Mouse (Mus musculus): Measurements from ENCODE around the gene Inava.

Inava gene

DNA sequence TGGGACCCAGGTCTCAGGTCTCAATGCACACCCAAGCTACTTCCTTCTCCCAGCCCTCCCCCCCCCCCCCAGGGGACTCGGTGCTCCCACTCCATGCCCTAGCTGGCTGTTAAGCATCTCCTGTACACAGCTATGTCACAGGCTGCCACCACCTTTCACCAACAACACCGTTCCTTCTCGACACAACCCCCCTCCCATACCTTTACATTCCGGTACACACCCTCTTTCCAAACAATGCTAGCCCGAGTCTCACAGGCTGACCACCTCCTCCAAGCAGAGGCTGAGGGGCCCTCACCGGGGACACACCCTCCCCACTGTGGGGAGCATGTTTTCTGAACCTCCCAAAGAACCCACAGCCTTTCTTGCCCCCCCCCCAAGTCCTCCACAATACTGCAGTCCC, 2.5 kb downstream of the Inava start:
- DNase-seq (ENCODE audit: low read depth), result no peak

DNA sequence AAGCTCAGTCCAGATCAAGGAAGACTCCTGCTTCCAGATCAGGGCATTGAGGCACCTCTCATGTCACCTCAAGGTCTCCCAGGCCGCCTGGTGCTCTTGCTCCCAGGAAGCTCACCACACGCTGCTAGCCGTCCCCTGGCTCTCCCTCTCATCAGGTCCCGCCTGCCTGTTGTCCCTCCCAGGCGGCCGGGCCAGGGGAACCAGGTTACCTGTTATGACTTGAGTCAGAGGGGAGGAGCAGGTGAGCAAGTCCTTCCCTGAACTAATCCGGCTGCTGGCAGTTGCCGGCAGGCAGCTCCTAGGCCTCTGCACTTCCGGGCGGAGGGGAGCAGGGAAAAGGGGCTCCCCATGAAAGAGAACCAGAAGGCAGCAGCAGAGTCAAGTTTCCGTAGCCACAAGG, 3.9 kb downstream of the Inava start:
- DNase-seq (ENCODE audit: low read depth), result no peak

DNA sequence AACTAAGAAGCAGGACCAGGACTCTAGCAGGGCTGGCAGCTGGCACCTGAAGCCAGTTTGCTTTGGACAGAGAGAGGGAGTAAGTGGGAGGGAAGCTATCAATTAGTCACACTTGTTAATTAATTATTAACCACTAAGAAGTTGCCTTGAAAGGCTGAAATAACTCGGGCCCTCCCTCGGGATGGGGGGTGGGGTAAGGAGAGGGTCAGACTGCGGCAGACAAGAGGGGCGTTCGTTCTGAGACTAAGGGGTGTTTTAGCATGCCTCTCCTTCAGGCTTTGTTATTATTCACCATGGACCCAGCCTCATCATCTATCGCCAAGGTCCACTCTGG, 5.1 kb downstream of the Inava start:
- DNase-seq (ENCODE audit: low read depth), result no peak

DNA sequence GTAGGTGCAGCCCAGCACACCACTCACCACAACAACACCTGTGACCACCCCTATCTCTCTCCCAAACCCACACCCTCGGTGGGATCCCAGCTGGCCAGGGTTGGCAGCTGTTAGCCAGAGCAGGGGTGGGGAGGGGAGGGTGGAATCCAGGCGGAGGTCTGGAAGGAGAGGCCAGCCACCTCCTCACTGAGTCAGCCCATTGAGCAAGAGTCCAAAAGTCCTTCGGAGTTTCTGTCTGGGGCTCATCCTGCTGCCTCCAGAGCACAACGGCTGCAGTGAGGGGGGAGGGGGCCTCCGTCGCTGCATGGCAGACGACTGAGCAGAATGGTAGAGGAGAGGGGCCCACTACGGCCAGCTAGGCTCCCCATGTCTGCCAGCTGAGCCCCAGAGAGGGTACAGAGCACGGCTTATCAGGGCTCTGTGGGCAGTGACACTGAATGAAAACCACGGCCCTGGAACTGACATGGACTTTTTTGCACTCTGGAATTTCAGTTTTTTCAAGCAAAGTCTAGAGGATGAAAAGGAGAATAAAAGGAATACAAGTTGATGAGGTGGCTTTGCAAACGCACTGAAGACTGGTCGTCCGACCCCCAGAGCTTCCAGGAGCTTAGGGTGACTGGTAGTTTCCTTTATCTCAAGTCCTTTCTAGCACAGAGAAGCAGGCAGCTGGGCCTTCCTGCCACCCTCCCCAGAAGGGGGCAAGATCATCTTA, 5.6 kb downstream of the Inava start:
- DNase-seq (ENCODE audit: low read depth), result no peak

DNA sequence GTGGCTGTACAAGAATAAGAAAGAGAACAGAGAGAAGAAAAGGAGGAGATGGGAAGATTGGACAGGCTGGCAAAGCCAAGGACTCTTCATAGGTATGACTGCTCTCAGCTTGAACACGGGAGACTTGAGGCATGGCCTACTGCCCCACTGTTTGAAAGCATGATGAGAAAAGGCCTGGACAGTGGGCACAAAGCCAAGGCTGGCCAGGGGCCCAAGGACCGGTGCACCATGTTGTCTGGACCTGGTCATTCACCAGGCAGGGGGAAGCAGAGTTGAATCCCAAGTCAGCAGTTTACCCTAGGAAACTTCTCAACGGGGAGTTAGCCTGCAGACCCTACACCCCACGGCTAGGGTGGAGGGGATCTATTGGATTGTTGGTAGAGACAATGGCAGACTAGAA, 6.2 kb downstream of the Inava start:
- DNase-seq (ENCODE audit: low read depth), result no peak

DNA sequence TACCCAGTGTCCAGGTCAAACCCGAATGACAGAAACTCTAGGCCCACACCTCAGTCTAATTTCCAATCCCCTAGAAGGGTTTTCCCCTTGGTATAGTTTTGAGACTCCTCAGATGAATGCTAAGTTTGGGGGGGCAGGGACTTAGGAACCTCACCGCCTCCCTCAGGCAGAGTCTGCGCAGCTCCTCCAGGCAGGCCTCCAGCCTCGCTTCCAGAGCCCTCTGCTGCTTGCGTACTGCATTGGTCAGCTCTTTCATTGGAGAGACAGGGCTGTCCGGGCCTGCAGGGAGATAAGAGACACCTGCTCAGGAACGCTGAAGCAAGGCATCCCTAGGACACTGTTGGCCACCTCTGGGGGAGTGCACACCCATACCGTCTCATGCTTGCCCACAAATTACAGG, 7.4 kb downstream of the Inava start:
- no peak for DNase-seq (ENCODE audit: low read depth)

GRCm38 (mm10) chr1:136225846-136226245, 8.2 kb downstream of the Inava start:
- DNase-seq (ENCODE audit: low read depth), result no peak

GRCm38 (mm10) chr1:136223758-136224342, 10.2 kb downstream of the Inava start:
- no peak for DNase-seq (ENCODE audit: low read depth)

GRCm38 (mm10) chr1:136222386-136222785, 11.7 kb downstream of the Inava start:
- DNase-seq (ENCODE audit: low read depth), result no peak

GRCm38 (mm10) chr1:136220037-136220871, 13.8 kb downstream of the Inava start:
- no peak for DNase-seq (ENCODE audit: low read depth)

- DNase-seq (ENCODE audit: low read depth), result no peak
Observed at GRCm38 (mm10) chr1:136214304-136214703, 19.8 kb downstream of the Inava start.

DNA sequence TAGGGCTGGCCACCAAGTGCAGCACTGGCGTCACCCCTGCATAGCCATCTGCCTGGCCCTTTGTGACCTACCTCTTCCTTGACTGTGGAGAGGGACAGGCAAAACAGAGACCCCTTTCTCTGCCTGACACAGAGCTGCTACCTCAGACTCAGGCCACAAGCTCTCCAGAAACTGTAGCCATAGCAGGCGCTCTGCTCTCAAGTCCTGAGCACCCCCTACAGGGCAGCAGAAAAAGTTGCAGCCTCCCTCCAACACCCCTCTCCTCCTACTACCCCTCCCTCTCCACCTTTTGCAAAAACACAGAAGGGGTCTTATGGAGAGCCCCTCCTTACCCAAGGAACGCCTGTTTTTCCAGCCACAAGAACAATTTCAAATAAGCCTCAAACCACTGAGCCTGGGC, 21.3 kb downstream of the Inava start, which contains the start of gene Mroh3:
Gene Mroh3, minus strand, starts transcription at position 26 of the 400 bp plus-strand sequence.
- DNase-seq (ENCODE audit: low read depth), result peak; percentile 30

- DNase-seq (ENCODE audit: low read depth), result no peak
Observed at GRCm38 (mm10) chr1:136190033-136190432, 44.0 kb downstream of the Inava start.

DNA sequence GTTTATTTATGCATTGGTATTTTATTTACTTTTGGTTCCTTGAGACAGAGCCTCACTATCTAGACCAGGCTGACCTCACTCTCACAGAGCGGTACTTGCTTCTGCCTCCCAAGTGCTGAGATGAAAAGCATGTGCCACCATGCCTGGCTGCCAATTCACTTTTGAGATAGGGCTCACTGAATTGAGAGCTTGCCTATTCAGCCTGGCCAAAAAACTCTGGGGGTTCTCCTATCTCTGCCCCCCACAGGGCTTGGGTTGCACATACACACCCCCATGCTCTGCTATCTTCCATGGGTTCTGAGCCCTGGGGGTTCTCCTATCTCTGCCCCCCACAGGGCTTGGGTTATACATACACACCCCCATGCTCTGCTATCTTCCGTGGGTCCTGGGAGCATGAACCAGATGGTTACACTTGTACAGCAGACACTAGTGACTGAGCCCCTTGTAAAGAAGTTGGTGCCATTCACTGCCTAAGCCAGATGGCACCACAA, 54.5 kb downstream of the Inava start:
- peak; percentile 56 for DNase-seq (ENCODE audit: low read depth)

GRCm38 (mm10) chr1:136178741-136179140, 55.3 kb downstream of the Inava start:
- no peak for DNase-seq (ENCODE audit: low read depth)

DNA sequence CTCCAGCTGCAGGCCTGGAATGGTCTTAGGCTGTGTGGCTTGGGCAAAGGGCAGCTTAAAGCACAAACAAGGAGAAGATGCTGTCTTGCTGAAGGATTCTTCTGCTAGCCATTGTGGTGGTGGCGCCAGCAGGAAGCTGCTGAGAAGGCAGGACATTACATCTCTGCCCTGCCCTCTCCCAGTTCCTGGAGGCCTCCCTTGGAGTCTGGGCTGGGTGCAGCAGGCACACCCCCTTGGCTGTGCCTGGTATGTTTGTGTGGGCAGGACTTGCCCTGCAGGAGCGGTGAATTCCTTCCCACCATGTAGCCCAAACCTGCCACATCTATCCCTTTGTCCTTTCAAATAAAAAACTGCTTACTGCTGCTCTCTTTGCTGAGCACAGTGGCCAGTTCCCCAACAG, 57.0 kb downstream of the Inava start:
- no peak for DNase-seq (ENCODE audit: low read depth)

DNA sequence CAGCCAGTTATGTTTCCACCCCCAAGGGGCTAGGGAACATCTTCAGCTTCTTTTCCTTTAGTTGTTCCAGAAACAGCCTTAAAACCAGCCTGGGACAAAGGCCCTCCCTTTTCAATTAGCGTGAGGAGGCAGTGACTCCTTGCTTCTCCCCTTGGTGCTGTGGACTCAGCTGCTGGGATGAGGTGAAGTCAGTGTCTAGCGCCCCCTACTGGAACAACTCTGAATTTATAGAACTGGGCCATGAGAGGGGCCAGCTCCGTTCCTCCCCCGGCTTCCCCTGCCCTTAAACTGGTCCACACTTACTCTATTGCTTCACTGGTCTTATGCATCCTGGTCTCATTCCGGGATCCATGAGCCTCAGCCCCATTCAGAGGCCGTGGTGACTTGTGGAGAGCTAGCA, 58.9 kb downstream of the Inava start:
- DNase-seq (ENCODE audit: low read depth), result peak; percentile 71

GRCm38 (mm10) chr1:136174101-136174606, 59.9 kb downstream of the Inava start:
- no peak for DNase-seq (ENCODE audit: low read depth)

DNA sequence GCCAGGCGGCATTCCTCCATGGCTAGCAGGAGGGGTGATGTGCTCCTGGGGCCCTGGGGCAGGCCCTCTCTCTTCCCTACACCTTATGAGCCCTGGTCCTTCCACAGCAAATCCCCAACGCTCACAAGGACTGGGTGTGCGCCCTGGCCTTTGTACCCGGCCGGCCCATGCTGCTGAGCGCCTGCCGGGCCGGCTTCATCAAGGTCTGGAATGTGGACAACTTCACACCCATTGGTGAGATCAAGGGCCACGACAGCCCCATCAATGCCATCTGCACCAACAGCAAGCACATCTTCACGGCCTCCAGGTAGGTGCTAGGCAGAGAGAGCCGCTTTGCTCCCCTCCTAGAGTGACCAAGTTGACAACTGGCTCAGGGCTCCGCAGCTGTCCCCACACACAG, 61.4 kb downstream of the Inava start:
- DNase-seq (ENCODE audit: low read depth), result no peak

GRCm38 (mm10) chr1:136170109-136170508, 64.0 kb downstream of the Inava start:
- DNase-seq (ENCODE audit: low read depth), result peak; percentile 82

GRCm38 (mm10) chr1:136167657-136168056, 66.4 kb downstream of the Inava start:
- no peak for DNase-seq (ENCODE audit: low read depth)

- no peak for DNase-seq (ENCODE audit: low read depth)
Observed at GRCm38 (mm10) chr1:136165436-136165835, 68.6 kb downstream of the Inava start.
